Mouse (Mus musculus) cerebellum, adult 2 months (tissue): ENCODE measurements at regions not wholly inside any gene's neighbourhood (a gene's known extent, or its start where the extent isn't known, plus 50 kb on each side); places are given as distances from the start of the nearest gene placed in this dataset.

Experiments
- CTCF ChIP-seq: fragments of 200-500 bp; IDR thresholded peaks from 2 replicates; pipeline ENCODE4 v1.5.1; 2011; ENCODE audit warnings: low read depth, mild to moderate bottlenecking, control low read depth, low read length, moderate library complexity, borderline replicate concordance; ENCODE audit not compliant: insufficient read depth
- POLR2A ChIP-seq: fragments of 200-500 bp; IDR thresholded peaks from 2 replicates; pipeline ENCODE4 v1.6.1; 2011; ENCODE audit warnings: low read length, control low read depth, borderline replicate concordance; ENCODE audit not compliant: insufficient read depth

- TF ChIP-seq CTCF: no peak
- TF ChIP-seq POLR2A: no peak
Observed at GRCm38 (mm10) chr4:75561792-75562191, 283.7 kb upstream of the Dmac1 start.
